Mouse (Mus musculus): Measurements from ENCODE around the gene 6030408B16Rik.
A peak's percentile ranks its signal among the peaks of the same experiment; 100 is the strongest.
"Not testable (repeated sequence)": the region's sequence is repeated elsewhere in the genome, so short reads cannot be mapped to it uniquely, and the experiment has no call there.

6030408B16Rik gene

DNA sequence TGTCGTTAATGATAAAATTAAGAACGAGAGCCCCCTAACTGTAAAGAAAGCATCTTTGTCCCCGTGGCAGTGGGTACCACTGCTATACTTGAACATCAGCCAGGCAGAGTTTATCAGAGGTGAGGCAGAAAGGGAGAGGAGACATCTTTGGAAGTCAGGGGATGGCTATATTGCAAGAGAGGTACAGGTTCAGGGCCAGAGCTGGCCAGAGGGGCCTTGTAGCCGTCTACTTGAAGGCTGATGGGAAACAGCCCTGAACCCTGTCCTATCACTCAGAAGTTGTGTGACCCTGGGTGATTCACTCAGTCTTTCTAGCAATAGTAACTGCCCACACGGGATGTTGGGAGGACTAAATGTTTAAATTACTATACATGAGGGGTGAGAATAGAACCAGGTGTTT, 28.1 kb downstream of the 6030408B16Rik start:
- no peak for DNase-seq (ENCODE audit: low spot score)

DNA sequence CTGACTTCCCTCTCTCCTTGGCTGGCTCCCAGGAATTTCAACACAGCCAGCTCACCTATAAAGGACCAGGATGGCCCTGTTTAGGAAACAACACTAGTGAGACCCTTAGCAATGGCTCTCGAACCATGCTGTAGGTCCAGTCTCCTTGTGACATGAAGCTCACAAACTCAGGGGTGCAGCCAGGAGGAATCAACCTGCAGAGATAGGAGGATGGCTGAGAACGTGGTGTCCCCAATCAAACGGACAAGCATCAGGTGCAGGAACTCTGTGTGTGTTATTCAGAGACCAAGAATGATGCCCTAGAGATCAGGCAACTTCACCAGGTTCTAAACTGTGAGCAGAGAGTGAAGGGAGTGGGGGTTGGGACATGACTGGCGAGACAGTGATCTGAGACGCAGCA, 29.1 kb downstream of the 6030408B16Rik start:
- DNase-seq (ENCODE audit: low spot score): no peak

DNA sequence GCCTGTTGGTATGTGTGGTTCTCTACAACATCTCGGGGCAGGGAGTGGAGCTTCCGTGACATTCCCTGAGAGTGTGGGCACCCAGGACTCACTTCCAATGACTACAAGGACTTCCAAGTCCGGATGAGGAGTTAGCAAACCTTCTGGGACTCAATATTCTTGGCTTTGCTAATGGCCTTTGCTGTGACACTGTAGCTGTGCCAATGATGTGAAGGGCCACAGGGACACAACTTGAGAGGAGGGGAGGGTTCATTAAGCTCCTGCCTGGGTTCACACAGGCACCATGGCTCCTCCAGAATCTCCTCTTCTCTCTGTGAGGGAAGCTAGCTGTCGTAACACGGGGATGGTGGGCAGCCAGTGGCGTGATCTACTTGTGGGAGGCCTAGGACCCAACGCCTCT, 29.6 kb downstream of the 6030408B16Rik start:
- DNase-seq (ENCODE audit: low spot score): no peak

DNA sequence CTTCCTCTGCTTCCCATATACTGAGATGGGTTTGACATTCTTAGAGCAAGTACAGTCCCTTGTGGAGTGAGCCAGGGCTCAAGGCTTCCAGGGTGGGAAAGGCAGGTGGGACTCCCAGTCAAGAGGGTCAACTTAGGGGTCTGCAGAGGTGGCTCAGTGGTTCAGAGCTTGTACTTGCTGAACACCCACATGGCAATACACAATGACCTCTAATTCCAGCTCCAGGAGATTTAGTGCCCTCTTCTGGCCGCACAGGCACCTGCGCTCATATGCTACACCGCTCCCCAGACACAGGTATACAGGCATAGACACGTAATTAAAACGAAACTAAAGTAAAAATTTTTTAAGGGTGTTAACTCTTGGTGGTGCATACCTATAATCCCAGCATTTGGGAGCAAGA, 30.5 kb downstream of the 6030408B16Rik start:
- DNase-seq (ENCODE audit: low spot score): no peak

DNA sequence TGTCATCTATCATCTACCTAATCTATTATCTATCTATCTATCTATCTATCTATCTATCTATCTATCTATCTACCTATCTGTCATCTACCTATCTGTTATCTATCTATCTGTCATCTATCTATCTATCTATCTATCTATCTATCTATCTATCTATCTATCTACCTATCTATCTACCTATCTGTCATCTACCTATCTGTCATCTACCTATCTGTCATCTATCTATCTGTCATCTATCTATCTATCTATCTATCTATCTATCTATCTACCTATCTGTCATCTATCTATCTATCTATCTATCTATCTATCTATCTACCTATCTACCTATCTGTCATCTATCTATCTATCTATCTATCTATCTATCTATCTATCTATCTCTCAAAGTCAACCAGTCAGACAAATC, 31.4 kb downstream of the 6030408B16Rik start:
- DNase-seq (ENCODE audit: low spot score): not testable (repeated sequence)

DNA sequence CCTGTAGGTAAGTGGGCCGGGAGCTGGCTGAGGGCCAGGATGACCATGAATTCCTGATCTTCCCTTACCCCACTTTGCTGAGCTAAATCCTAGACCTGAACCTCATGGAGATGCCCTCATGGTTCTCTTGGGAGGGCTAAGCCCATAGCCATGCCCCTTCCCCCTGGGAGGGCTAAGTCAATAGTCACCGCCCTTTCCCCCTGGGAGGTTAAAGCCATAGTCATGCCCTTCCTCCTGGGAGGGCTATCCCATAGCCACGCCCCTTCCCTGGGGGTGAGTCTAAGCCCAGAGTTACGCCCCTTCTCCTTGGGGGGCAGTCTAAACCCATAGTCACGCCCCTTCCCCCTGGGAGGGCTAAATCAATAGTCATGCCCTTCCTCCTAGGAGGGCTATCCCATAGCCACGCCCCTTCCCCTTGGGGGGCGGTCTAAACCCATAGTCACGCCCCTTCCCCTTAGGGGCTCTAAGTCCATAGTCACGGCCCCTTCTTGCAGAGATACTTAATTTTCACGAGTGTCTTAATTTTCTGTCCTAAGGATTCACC, 33.1 kb downstream of the 6030408B16Rik start:
- no peak for DNase-seq (ENCODE audit: low spot score)

DNA sequence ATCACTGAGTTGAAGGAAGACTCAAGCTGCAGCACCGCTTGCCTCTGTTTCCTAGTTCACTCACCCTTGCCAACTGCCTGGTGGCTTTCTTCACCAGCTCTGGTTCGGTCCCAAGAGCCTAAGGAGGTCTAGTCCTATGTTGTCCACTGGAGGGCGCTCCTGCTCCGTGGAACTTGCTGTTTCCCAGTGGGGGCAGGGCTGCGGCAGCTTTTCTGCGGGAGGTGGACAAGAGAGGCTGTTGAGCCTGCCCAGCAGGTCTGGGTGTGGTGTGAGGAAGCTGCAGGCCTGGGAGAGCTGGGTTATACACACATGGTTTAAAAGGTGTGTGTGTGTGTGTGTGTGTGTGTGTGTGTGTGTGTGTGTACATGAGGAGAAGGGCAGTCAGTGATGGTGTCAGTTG, 34.3 kb downstream of the 6030408B16Rik start:
- DNase-seq (ENCODE audit: low spot score): peak; percentile 87

DNA sequence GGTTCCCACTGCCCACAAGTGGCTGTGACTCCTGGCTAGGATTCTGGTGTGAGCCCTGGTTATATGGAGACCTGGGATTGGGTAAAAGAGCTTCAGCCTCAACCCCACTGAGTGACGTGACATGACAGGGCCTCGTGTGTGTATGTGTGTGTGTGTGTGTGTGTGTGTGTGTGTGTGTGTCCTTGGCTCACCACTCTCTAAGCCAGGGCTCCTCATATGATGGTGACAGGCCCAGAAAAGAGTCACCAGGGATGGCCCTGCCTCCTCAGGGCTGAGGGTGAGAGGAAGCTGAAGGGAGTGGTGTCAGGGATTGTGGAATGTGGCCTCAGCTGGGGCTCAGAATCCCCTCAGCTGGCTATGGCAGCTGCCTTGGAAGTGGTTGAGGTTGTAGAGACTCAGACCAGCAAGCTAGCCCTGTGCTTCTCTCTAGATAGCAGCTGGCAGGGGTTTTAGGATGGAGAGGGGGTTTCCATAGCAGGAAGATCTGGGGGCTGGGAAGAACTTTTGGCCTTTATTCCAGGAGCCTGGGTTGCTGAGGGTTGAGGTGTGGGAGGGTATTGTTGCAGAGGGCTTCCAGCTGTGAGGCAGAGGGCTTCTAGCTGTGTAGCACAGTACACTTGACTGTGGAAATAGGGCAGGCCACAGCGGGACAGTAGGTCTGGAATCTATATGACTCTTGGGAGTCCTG, 36.0 kb downstream of the 6030408B16Rik start:
- no peak for DNase-seq (ENCODE audit: low spot score)

DNA sequence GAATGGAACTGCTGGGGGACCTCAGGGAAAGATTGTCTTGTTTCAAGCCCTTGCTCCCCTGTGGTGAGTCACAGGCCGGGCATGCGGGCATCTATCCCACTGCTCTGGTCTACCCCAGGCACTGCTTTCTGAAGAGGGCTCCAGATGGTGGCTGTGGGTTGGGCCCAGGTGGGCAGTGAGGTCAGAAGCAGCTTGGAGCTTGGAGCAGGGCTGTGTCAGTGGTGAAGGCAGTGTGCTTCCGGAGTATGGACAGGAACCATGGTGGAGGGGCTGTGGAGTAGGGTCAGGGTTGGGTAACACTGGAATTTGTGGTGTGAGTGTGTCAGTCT, 36.5 kb downstream of the 6030408B16Rik start:
- no peak for DNase-seq (ENCODE audit: low spot score)

DNA sequence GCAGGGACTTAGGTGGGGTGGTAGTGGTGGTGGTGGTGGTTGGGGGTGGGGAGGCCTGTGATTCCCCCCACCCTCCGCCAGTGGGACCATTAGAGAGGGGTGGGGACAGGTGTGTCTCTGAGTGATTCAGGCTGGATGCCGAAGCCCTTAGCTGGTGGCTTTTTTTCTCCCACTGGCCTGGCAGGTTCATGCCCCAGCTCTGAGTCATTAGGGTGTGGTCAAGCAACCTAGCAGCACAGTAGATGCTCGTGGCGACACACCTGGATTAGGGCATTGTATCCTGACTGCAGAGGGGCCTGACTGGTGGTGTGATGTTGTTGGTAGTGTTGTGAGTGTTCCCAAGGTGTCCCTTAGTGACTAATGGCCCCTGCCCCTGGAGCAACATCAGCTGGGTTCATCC, 38.1 kb downstream of the 6030408B16Rik start:
- no peak for DNase-seq (ENCODE audit: low spot score)

DNA sequence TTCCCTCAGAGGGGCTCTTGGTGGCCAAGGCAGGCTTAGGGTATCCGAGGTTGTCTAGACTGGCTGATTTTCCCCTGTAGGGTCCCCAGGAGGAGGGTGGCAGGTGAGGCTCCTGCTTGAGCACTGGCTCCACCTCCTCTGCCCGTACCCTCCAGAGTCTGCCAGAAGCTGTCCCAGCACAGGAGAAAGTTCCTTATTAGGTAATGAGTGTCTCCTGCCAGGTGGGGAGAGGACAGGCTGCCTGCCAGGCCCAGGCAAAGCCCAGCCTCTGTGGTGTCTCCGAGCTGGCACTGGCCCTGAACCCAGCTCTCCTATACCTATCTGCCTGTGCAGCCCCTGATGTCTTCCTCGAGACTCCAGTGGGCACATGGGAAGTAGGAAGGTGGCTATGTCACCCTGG, 39.4 kb downstream of the 6030408B16Rik start:
- no peak for DNase-seq (ENCODE audit: low spot score)

DNA sequence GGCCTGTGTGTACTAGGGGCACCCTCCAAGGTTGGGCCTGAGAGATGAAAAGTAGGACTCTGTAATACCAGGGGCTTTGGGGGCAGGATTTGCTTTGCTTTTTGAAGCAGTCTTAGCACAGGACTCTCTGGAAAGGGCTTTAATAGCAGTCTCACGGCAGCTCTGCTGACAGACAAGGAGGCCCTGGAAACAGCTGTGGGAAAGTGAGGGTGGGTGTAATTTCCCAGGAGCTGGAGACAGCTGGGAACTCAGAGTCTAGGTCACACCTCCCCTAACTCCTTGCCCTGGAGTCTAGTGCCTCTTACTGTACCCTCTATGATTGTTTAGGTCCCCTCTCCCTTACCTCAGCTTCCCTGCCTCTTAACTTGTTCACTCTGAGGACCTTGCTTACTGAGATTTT, 40.2 kb downstream of the 6030408B16Rik start:
- no peak for DNase-seq (ENCODE audit: low spot score)

DNA sequence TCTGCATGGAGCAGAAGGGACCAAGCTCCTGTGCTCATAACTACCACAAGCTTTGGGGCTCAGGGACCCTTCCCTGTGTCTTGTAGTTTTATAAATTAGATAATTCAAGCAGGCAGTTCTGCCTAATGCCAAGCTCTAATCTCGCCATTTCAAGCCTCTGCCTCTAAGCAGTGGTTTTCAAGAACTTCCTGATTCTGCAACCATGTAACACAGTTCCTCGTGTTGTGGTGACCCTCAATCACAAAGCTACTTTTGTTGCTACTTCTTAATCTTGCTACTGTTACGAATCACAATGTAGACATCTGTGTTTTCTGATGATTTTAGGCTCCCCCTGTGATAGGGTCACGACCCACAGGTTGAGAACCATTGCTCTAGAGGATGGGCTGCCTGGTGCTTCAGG, 40.6 kb downstream of the 6030408B16Rik start:
- DNase-seq (ENCODE audit: low spot score): no peak

DNA sequence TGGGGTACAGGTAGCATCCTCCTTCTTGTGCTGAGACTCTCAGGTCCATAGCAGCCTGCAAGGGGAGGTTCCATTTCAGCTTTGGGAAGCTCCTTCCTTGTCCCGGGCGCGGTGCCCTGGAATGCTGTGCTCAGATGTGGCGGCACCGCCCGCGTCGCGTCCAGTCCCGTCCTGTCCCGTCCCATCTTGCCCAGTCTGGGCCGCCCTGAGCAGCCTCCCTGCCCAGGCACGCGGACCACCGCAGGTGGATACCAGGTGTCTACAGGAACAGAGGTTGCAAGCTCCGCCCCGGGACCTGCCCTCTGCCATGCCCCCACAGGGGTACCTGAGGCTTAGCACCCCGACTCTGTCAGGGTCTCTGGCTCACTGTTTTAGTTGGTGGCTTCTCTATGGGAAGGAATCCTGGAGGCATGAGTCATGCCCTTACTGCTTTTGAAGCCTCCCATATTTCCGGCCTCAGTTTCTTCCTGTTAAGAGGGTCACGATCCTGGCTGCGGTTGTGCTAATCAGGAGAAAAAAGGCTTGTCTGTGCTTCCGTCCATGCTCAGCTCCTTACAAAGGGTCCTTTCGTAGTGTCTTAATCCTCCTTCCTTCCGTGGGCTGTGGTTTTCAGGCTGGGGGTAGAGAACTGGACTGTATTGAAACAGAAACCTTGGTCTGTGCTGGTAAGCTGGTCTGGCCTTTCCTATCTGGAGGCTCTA, 43.6 kb downstream of the 6030408B16Rik start:
- no peak for DNase-seq (ENCODE audit: low spot score)

DNA sequence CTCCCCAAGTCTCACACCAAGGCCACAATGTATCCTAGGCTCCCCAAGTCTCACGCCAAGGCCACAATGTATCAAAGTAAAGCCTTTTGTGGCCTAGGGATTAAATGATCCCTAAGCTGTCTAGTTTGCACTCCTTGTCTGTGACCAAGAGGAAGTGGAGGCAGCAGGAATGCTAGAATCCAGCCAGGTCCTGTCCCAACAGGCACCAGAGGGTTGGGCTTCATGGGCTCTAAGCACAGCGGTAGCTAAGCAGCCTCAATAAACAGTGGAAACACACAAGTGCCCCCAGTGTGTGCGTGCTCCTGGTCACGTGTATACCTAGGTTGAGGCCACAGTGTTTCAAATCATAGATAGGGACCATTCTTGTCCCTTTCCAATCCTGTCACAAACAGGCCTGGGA, 45.3 kb downstream of the 6030408B16Rik start:
- DNase-seq (ENCODE audit: low spot score): no peak

DNA sequence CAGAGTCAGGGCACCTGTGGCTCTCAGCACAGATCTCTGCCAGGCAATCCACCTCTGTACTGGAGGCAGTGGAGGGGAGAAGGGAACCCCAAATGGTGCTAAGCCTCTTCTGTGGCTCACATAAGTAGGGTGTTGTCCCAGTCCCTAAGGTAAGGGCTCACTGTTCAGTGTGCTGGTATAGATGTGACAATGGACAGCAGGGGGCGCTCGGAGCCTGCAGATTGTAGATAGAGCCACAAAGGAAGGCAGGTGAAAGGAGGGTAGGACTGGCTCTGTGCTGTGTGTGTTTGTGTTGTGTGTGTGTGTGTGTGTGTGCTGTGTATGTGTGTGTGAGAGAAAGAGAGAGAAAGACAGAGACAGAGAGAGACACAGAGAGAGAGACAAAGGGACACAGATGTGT, 46.5 kb downstream of the 6030408B16Rik start:
- peak; percentile 84 for DNase-seq (ENCODE audit: low spot score)

DNA sequence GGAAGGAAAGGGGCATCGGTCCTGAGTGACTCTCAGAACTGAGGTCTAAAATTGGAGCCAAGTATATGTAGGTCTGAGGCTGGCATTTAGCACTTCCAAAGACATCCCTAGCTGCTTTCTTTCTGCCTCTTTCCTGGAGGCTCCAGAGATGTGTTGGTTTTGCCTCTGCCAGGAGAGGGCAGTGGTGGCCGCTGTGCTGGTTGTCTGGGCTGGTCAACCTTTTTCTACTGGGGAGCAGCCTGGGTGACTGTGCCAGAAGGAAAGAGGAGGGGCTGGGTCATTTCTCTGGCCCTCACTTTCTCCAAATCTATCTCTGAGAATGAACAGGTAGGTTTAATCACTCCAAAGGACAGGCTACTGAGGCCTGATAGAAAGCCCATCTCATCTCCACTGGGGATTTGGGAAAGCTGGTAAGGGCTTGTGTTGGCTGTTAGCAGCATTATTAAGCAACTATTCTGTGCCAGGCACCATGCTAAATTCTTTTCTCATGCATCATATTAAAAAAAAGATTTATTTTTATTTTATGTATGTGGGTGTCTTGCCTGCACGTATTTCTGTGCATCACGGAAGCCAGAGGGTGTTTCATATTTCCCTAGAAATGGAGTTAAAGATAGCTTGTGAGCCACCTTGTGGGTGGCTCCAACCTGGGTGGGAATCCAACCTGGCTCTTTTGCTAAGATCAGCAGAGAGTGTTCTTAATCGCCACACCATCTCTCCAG, 48.9 kb downstream of the 6030408B16Rik start:
- peak; percentile 59 for DNase-seq (ENCODE audit: low spot score)

Measured in ovary, postnatal 36 days (tissue).